Mouse (Mus musculus) kidney, postnatal 0 days (tissue): ENCODE measurements around the gene Arl6. TPM values are rescaled to one million over a fixed set of nuclear protein-coding genes. Genes with fewer than 3 reads are reported as not detected.

ENCODE experiments used
- ATAC-seq: fragments of 200-750 bp; cut with Nextera tagmentation; replicated peaks from 2 replicates; pipeline ENCODE4 v1.8.0; 2017; ENCODE audit warnings: low read depth, moderate number of reproducible peaks, moderate TSS enrichment, moderate library complexity; ENCODE audit not compliant: low FRiP score
- DNase-seq: peaks from one replicate; pipeline ENCODE4 v3.0.0-alpha.2; 2016; ENCODE audit warnings: low spot score
- H3K27ac ChIP-seq: fragments of 300-500 bp; sonication (generic); 2 replicates; pipeline ENCODE4 v1.5.1; 2014; ENCODE audit warnings: mild to moderate bottlenecking
- H3K27me3 ChIP-seq: fragments of 300-500 bp; sonication (generic); 2 replicates; pipeline ENCODE4 v1.6.1; 2014; ENCODE audit warnings: low read length, mixed read lengths; ENCODE audit not compliant: insufficient read depth
- H3K36me3 ChIP-seq: fragments of 300-500 bp; sonication (generic); 2 replicates; pipeline ENCODE4 v1.6.1; 2014; ENCODE audit warnings: low read length, mixed read lengths; ENCODE audit not compliant: insufficient read depth
- H3K4me1 ChIP-seq: fragments of 300-500 bp; sonication (generic); replicated peaks from 2 replicates; pipeline ENCODE4 v1.6.1; 2014; ENCODE audit warnings: antibody characterized with exemption, low read length, mixed read lengths; ENCODE audit not compliant: insufficient read depth
- H3K4me2 ChIP-seq: fragments of 300-500 bp; sonication (generic); 2 replicates; pipeline ENCODE4 v1.6.1; 2014; ENCODE audit warnings: mild to moderate bottlenecking, low read length, moderate library complexity, mixed read lengths
- H3K4me3 ChIP-seq: fragments of 300-500 bp; sonication (generic); replicated peaks from 2 replicates; pipeline ENCODE4 v1.5.1; 2014; ENCODE audit warnings: low read depth, low read length
- H3K9ac ChIP-seq: fragments of 300-500 bp; sonication (generic); 2 replicates; pipeline ENCODE4 v1.6.1; 2014; ENCODE audit warnings: low read depth, low read length
- H3K9me3 ChIP-seq: fragments of 300-500 bp; sonication (generic); replicated peaks from 2 replicates; pipeline ENCODE4 v1.6.1; 2016; ENCODE audit warnings: low read length, inconsistent platforms, mixed read lengths
- CTCF ChIP-seq: IDR thresholded peaks from 2 replicates; pipeline ENCODE4 v1.5.1; 2016; ENCODE audit warnings: antibody characterized with exemption, low read depth, mild to moderate bottlenecking, moderate library complexity
- whole genome bisulfite sequencing: fragments of 180-500 bp; shearing (Covaris S2); extraction: QIAGEN DNeasy Blood & Tissue Kit; methylation state at CpG from one replicate; pipeline ENCODE4 v1.1.7; 2014; 5-methylcytosine and 5-hydroxymethylcytosine counted together
- polyA plus RNA-seq: library from polyadenylated mRNA; unstranded; fragments of >200 nt; fragmentation: Nextera tagmentation; extraction: Ambion mirVana; gene quantifications from 2 replicates; pipeline ENCODE4 v1.2.1, GENCODE M21; 2015

Gene Arl6
- polyA plus RNA-seq, 1 experiment from 2014 or later, result 46.6 TPM

DNA sequence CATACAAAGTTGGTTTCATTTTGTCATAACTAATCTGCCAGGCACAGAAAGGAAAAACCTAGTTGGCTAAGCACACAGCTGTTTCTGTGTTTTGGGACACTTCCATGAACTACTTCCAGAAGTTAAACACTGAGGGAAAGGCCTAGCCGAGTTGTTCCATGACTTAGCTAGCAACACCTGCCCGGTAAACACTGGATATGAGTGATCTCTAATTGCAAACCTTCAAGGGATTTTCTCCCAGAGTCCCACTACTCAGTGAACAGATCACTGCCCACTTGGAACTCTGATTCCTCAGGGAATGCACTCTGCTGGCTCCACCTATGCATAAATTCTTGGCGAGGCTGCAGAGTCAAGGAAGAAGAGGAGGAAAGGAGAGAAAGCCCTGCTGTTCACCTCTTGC is 44.5 kb downstream of the Arl6 start:
- peak overlapping the region; percentile 66 for H3K27ac ChIP-seq
- TF ChIP-seq CTCF, result no peak
- WGBS, result 39% methylated on average over 3 of the region's 3 CpGs
- no peak overlapping the region for H3K4me2 ChIP-seq
- no peak overlapping the region for H3K9ac ChIP-seq
- H3K4me1 ChIP-seq, result peaks cover 6% of the 10 kb centered on the region; the same call in 1 of the 2 replicates
- H3K4me3 ChIP-seq, result no peak overlapping the region
- DNase-seq (no peak), ATAC-seq (no peak)
- no peaks in the 10 kb centered on the region for H3K27me3 ChIP-seq
- no peaks in the 10 kb centered on the region for H3K9me3 ChIP-seq
- no peaks in the 10 kb centered on the region for H3K36me3 ChIP-seq

DNA sequence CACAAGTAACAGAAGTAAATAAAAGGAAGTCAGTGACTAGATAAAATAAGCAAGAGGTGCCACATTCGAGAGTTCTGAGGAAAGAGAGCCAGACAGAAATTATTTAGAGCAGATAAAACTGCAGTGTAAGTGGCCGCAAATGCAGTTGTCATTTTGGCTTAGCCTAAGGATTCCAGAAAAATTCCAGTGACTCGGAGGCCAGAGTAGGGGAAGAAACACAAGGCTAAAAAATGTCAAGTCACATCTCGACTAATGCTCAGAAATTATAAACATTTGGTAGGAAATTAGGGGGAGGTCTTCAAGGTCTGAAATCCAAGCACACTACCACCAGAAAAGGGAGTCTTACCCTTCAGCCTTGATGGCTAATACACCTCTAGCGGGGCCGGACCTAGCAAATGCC is 48.4 kb downstream of the Arl6 start:
- DNase-seq (no peak), ATAC-seq (no peak)
- no peak overlapping the region for H3K4me3 ChIP-seq
- TF ChIP-seq CTCF, result no peak
- 62% methylated on average over 6 of the region's 6 CpGs for WGBS
- no peaks in the 10 kb centered on the region for H3K9me3 ChIP-seq
- H3K9ac ChIP-seq, result no peak overlapping the region
- no peak overlapping the region for H3K4me2 ChIP-seq
- H3K27me3 ChIP-seq, result no peaks in the 10 kb centered on the region
- no peaks in the 10 kb centered on the region for H3K36me3 ChIP-seq
- H3K4me1 ChIP-seq, result peaks cover 6% of the 10 kb centered on the region; the same call in 1 of the 2 replicates
- no peak overlapping the region for H3K27ac ChIP-seq

DNA sequence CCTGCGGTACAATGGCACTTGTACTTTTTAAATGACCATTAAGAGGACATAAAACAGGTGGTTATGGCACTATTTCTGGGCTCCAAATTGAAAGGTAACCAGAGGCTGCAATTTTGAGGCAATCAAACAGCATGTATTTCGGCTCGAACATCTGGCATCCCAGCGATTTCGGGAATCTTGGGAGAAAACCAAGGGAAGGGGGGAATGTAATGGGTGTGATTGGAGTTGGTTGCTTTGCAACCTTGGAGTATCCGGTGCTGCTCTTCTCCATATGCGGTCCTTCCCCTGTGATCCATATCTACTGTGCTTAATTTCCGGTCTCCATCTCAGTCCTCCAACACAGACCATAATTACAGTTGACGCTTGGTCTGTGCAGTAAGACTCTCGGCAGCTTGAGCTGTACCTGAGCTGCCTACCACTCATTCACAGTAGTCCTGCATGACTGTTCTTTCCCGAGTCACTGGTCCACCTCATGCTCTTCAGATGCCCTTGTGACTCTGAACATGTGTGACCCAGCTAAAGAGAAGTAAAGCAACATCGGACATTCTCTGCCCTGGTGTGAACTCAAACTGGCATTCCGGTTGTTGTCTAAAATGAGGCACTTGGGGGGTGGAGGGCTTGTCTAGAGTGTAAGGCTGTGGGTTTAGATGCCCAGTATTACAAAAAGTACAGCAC is 50.7 kb downstream of the Arl6 start:
- Histone ChIP-seq H3K4me1 (no peaks in the 10 kb centered on the region), H3K9ac (no peak overlapping the region), H3K27me3 (no peaks in the 10 kb centered on the region), H3K4me3 (no peak overlapping the region), H3K36me3 (no peaks in the 10 kb centered on the region), H3K9me3 (no peaks in the 10 kb centered on the region), H3K27ac (no peak overlapping the region), H3K4me2 (no peak overlapping the region)
- ATAC-seq, result no peak
- 91% methylated on average over 13 of the region's 13 CpGs for WGBS
- no peak for DNase-seq
- TF ChIP-seq CTCF, result no peak

- Histone ChIP-seq H3K4me3 (no peak overlapping the region), H3K36me3 (no peaks in the 10 kb centered on the region), H3K4me2 (no peak overlapping the region), H3K4me1 (no peaks in the 10 kb centered on the region), H3K27ac (no peak overlapping the region), H3K9me3 (no peaks in the 10 kb centered on the region), H3K27me3 (no peaks in the 10 kb centered on the region), H3K9ac (no peak overlapping the region)
- ATAC-seq (no peak), DNase-seq (no peak)
- 75% methylated on average over 10 of the region's 10 CpGs for WGBS
- no peak for TF ChIP-seq CTCF
These were observed 51.4 kb downstream of the Arl6 start for GRCm38 (mm10) chr16:59587816-59588215.

- DNase-seq (no peak), ATAC-seq (no peak)
- H3K4me1 ChIP-seq, result no peaks in the 10 kb centered on the region
- H3K27me3 ChIP-seq, result no peaks in the 10 kb centered on the region
- H3K9ac ChIP-seq, result no peak overlapping the region
- no peak overlapping the region for H3K4me3 ChIP-seq
- no peak overlapping the region for H3K4me2 ChIP-seq
- 91% methylated on average over 8 of the region's 8 CpGs for WGBS
- H3K9me3 ChIP-seq, result no peaks in the 10 kb centered on the region
- H3K27ac ChIP-seq, result no peak overlapping the region
- no peaks in the 10 kb centered on the region for H3K36me3 ChIP-seq
- no peak for TF ChIP-seq CTCF
These were observed 52.3 kb downstream of the Arl6 start for GRCm38 (mm10) chr16:59586911-59587310.

GRCm38 (mm10) chr16:59586276-59586675 is 52.9 kb downstream of the Arl6 start:
- no peaks in the 10 kb centered on the region for H3K9me3 ChIP-seq
- no peaks in the 10 kb centered on the region for H3K36me3 ChIP-seq
- H3K4me2 ChIP-seq, result no peak overlapping the region
- H3K4me1 ChIP-seq, result no peaks in the 10 kb centered on the region
- 18% methylated on average over 6 of the region's 6 CpGs for WGBS
- no peak overlapping the region for H3K27ac ChIP-seq
- ATAC-seq (peak; percentile 90), DNase-seq (no peak)
- H3K4me3 ChIP-seq, result no peak overlapping the region
- TF ChIP-seq CTCF, result no peak
- no peaks in the 10 kb centered on the region for H3K27me3 ChIP-seq
- no peak overlapping the region for H3K9ac ChIP-seq
